ENCODE assay signal across 28 mouse cellular contexts in the genomic region with DNA sequence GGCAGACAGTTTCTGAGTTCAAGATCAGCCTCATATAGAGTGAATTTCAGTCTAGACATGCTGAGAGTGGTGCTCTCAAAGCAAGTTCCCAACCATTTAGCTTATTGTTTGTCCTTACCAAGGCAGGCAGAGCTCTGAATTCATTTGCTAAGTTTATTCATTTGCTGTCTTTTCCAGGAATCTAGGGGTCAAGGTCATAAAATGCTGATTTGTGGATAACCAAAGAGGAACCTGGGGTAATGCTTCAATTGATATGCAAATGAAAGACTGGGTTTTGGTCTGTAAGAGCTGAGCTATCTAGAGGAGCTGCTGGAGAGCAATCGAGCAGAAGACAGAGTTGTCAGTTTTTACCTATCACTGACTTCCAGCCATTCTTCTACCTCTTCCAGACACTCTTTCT.
"Had no signal": no experiment of that assay in that cellular context is flagged by ENCODE, and none has a peak within 500 bp of the region (broad histone marks: within the 10 kb centered on the region; RNA-seq: fewer than 3 reads in every experiment).

No protein-coding gene starts in this region.

- H3K27ac ChIP-seq: gastrocnemius, adult 2 months; heart, embryonic 10.5 days; hindbrain, embryonic 10.5 days; hindbrain, embryonic 12.5 days; hindbrain, embryonic 14.5 days; hindbrain, postnatal 0 days; layer of hippocampus, adult 2 months; limb, embryonic 10.5 days; limb, embryonic 12.5 days; liver, embryonic 13.5 days; liver, embryonic 15.5 days had no signal

- ATAC-seq: hindbrain, postnatal 0 days; intestine, embryonic 16.5 days had no signal

- H3K27me3 ChIP-seq: heart, embryonic 12.5 days; hindbrain, embryonic 12.5 days; limb, embryonic 12.5 days; liver, embryonic 13.5 days; liver, embryonic 15.5 days had no signal

- H3K4me2 ChIP-seq: heart, embryonic 12.5 days; hindbrain, embryonic 12.5 days; hindbrain, embryonic 14.5 days; limb, embryonic 12.5 days; liver, embryonic 11.5 days; liver, embryonic 13.5 days; liver, embryonic 15.5 days had no signal

- DNase-seq: gastrocnemius, adult 2 months; gastrocnemius, postnatal 10 days; gastrocnemius, postnatal 25 days; heart, adult 18-20 months; heart, postnatal 10 days; heart, postnatal 4 days; kidney, adult 11 months; kidney, adult 2 months; kidney, adult 9 months; kidney, postnatal 10 days; kidney, postnatal 25 days; kidney, postnatal 4 days; layer of hippocampus, adult 9-11 months; layer of hippocampus, postnatal 36 days; liver; liver, embryonic 13.5 days had no signal

- H3K4me1 ChIP-seq: heart, embryonic 10.5 days; heart, embryonic 12.5 days; hindbrain, embryonic 10.5 days; hindbrain, embryonic 12.5 days; limb, embryonic 10.5 days; limb, embryonic 12.5 days; liver, embryonic 13.5 days; liver, embryonic 15.5 days had no signal

- H3K36me3 ChIP-seq: heart, embryonic 10.5 days; heart, embryonic 12.5 days; hindbrain, embryonic 10.5 days; hindbrain, embryonic 12.5 days; limb, embryonic 10.5 days; limb, embryonic 12.5 days; liver, embryonic 13.5 days; liver, embryonic 15.5 days had no signal

- H3K9ac ChIP-seq: heart, embryonic 12.5 days; hindbrain, embryonic 12.5 days; hindbrain, embryonic 14.5 days; limb, embryonic 12.5 days; liver, embryonic 13.5 days; liver, embryonic 15.5 days had no signal

- H3K9me3 ChIP-seq: heart, embryonic 10.5 days; heart, embryonic 12.5 days; hindbrain, embryonic 10.5 days; hindbrain, embryonic 12.5 days; limb, embryonic 10.5 days; limb, embryonic 12.5 days; liver, embryonic 13.5 days; liver, embryonic 15.5 days had no signal

- H3K4me3 ChIP-seq: gastrocnemius, adult 2 months; heart, embryonic 10.5 days; heart, embryonic 12.5 days; hindbrain, embryonic 10.5 days; hindbrain, embryonic 12.5 days; layer of hippocampus, adult 2 months; limb, embryonic 10.5 days; limb, embryonic 12.5 days; liver, embryonic 13.5 days; liver, embryonic 15.5 days had no signal
